Mouse (Mus musculus): ENCODE results near the gene Olfr1185-ps1.
"Not testable (repeated sequence)": the region's sequence is repeated elsewhere in the genome, so short reads cannot be mapped to it uniquely, and the experiment has no call there.

The Olfr1185-ps1 gene
- long read RNA-seq, experiment 1, result 0 reads
- long read RNA-seq, experiment 2, result 0 reads

GRCm38 (mm10) chr2:88493020-88493419 is at the start of gene Olfr1185-ps1:
TSS of gene Olfr1185-ps1 (plus strand) at chr2:88493320.
- intact Hi-C loops (cut with DNase I), result no loop called here

DNA sequence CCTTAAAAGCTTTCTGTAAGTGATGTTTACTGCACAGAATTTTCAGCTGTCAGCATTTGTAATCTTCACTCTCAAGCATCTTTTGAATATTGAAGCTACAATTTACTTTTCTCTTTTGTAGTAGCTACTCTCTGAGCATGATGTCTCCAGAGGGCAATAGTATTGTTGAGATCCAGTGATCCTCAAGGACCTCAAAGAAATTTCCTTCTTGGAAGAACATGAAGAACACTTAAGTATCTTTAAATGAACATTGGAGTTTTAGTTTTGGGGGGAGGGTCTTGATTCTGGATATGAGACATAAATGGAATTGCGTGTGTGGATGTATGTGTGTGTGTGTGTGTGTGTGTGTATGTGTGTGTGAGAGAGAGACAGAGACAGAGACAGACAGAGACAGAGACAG is 44.1 kb upstream of the Olfr1185-ps1 start, which contains the start of gene Gm13757:
Gene Gm13757 (minus strand): TSS at position 101 of the 400 bp plus-strand sequence.
- intact Hi-C loops (cut with DNase I), result no loop called here

GRCm38 (mm10) chr2:88454567-88454966 is 38.6 kb upstream of the Olfr1185-ps1 start, which contains the start of gene Olfr1183:
TSS of gene Olfr1183 (plus strand) at chr2:88454867.
- intact Hi-C loops (cut with DNase I), result not testable (repeated sequence)

DNA sequence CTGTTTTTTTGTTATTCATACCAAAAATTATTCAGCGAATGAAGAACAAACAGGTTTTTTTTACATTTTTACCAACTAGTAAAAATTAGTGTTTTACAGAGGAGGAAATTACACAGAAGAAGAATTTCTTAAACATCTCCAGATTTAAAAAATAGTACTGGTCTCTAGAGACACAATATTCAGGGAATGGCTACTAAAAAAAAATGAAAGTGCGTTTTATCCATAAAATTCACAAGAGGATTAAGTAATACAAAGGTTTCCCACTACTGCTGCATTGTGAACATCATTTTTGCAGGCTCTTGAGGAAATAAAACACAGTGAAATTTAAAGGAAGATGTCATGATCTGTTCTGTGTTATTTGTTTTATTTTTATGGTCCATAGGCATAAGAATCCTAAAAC is 9.8 kb upstream of the Olfr1185-ps1 start, which contains the start of gene Olfr1184:
Gene Olfr1184 (plus strand): TSS at position 301 of the 400 bp plus-strand sequence.
- intact Hi-C loops (cut with DNase I), result no loop called here

DNA sequence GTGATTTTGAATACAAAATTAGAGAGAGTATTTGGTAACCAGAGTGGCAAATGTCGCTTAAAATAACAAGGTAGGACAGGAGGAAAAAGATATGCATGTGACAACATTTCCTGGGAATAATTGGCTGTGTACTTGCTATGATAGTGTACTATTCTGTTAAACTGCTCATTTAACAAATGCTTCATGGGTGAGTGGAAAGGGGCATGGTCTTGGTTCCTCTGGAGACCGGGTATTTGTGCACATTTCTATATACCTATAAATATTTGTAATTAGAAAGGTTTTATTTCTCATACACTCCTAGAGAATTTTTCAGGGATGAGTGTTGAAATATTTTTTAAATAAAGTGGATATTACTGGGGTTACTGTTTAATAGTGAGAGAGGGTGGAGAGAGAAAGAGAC is 25.1 kb downstream of the Olfr1185-ps1 start, which contains the start of gene Olfr1186:
Gene Olfr1186 (plus strand): TSS at position 301 of the 400 bp plus-strand sequence.
- intact Hi-C loops (cut with DNase I), result no loop called here

GRCm38 (mm10) chr2:88525720-88526119 is 32.6 kb downstream of the Olfr1185-ps1 start:
- intact Hi-C loops (cut with DNase I), result no loop called here

Measured in adrenal gland (tissue).